Mouse (Mus musculus) hindbrain, embryonic 13.5 days (tissue): Measurements from ENCODE around the gene Atpaf1. TPM values are rescaled to one million over a fixed set of nuclear protein-coding genes. Genes with fewer than 3 reads are reported as not detected.

Experiments used
- ATAC-seq: fragments of 200-750 bp; cut with Nextera tagmentation; 2 replicates; pipeline ENCODE4 v1.8.0; 2017; ENCODE audit warnings: moderate TSS enrichment; ENCODE audit not compliant: low FRiP score
- H3K27ac ChIP-seq: fragments of 300-500 bp; sonication (generic); 2 replicates; pipeline ENCODE4 v1.5.1; 2015; ENCODE audit warnings: inconsistent platforms, mild to moderate bottlenecking, moderate library complexity
- H3K27me3 ChIP-seq: fragments of 300-500 bp; sonication (generic); 2 replicates; pipeline ENCODE4 v1.6.1; 2015; ENCODE audit warnings: mild to moderate bottlenecking, inconsistent platforms
- H3K36me3 ChIP-seq: fragments of 300-500 bp; sonication (generic); 2 replicates; pipeline ENCODE4 v1.6.1; 2015; ENCODE audit warnings: mild to moderate bottlenecking, inconsistent platforms
- H3K4me1 ChIP-seq: fragments of 300-500 bp; sonication (generic); replicated peaks from 2 replicates; pipeline ENCODE4 v1.6.1; 2015; ENCODE audit warnings: inconsistent platforms
- H3K4me2 ChIP-seq: fragments of 300-500 bp; sonication (generic); 2 replicates; pipeline ENCODE4 v1.6.1; 2015; ENCODE audit warnings: inconsistent platforms, mild to moderate bottlenecking, moderate library complexity
- H3K4me3 ChIP-seq: fragments of 300-500 bp; sonication (generic); 2 replicates; pipeline ENCODE4 v1.5.1; 2015; ENCODE audit warnings: mild to moderate bottlenecking, inconsistent platforms
- H3K9ac ChIP-seq: fragments of 300-500 bp; sonication (generic); 2 replicates; pipeline ENCODE4 v1.6.1; 2015; ENCODE audit warnings: mild to moderate bottlenecking, inconsistent platforms
- H3K9me3 ChIP-seq: fragments of 300-500 bp; sonication (generic); 2 replicates; pipeline ENCODE4 v1.6.1; 2016; ENCODE audit warnings: inconsistent platforms
- whole genome bisulfite sequencing: fragments of 180-500 bp; shearing (Covaris S2); methylation state at CpG from one replicate; pipeline ENCODE4 v1.1.7; 2015; 5-methylcytosine and 5-hydroxymethylcytosine counted together
- polyA plus RNA-seq: library from polyadenylated mRNA; unstranded; fragments of >200 nt; fragmentation: Nextera tagmentation; extraction: Ambion mirVana; gene quantifications from 2 replicates; pipeline ENCODE4 v1.2.1, GENCODE M21; 2015

The Atpaf1 gene
- polyA plus RNA-seq, 1 experiment from 2014 or later = 41.8 TPM

DNA sequence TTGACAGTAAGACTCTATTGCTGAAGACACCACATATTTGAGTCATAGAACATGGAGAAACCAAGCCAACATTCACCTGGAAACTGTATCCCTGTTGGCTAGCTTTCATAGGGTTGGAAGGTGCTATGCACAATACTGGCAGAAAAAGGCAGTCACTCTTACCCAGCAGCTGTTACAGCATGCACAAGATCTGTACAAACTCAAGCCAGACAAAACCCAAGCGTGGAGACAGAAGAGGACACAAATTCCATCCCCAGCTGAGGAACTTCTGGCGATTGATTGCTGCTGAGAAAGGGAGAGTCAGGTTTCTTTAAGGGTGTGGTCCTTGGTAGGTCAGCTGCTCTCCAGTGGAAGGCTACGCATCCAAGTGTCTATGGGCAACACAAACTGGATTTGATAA is 35.6 kb downstream of the Atpaf1 start:
- Histone ChIP-seq H3K36me3 (peaks cover 17% of the 10 kb centered on the region), H3K9me3 (no peaks in the 10 kb centered on the region), H3K27me3 (no peaks in the 10 kb centered on the region), H3K4me3 (no peak overlapping the region), H3K4me2 (no peak overlapping the region), H3K9ac (no peak overlapping the region), H3K27ac (no peak overlapping the region), H3K4me1 (no peaks in the 10 kb centered on the region)
- no peak for ATAC-seq
- WGBS = 88% methylated on average over 3 of the region's 3 CpGs

DNA sequence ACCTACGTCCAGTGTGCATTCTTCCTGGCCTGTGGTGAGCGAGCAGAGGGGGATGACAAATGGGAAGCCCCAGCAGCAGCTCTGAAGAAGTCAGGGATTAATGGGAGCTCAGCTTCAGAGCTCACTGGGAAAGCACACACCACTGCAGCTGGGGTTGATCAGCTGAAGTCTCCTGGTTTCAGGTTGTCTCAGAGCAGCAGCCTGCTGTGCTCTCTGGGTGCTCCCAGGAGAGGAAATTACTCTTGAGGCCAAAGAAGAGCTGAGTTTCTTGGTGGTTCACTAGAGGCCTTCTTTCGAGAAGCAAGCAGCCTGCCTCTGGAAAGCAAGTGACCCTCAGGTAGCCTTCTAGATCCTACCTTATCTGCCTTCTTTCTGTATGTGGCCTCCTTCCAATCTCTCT is 36.3 kb downstream of the Atpaf1 start:
- Histone ChIP-seq H3K4me3 (no peak overlapping the region), H3K4me1 (no peaks in the 10 kb centered on the region), H3K36me3 (peaks cover 10% of the 10 kb centered on the region), H3K9ac (no peak overlapping the region), H3K9me3 (no peaks in the 10 kb centered on the region), H3K4me2 (no peak overlapping the region), H3K27me3 (no peaks in the 10 kb centered on the region), H3K27ac (no peak overlapping the region)
- ATAC-seq = no peak
- 80% methylated on average over 3 of the region's 3 CpGs for WGBS

DNA sequence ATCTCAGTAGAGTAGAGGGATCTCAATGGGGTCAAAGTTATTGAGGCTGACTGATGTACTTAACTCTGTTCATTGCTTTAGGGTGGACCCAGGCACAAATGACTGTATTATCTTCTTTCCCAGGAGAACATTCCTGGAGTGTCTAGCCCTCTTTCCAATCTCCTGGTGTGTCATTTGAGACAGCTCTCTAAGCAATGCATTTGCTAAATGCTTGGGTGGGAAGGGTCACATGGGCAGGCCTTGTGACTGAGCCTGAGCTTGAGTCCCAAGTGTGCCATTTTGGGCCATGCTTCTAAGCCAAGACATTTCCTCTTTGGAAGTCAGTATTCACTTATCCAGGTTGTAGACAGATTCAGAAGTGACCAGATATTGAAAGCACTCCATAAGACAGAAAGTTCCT is 36.8 kb downstream of the Atpaf1 start:
- Histone ChIP-seq H3K27ac (no peak overlapping the region), H3K4me3 (no peak overlapping the region), H3K27me3 (no peaks in the 10 kb centered on the region; the same call in 1 of the 2 replicates), H3K9me3 (no peaks in the 10 kb centered on the region), H3K9ac (no peak overlapping the region), H3K4me1 (no peaks in the 10 kb centered on the region), H3K4me2 (no peak overlapping the region), H3K36me3 (peaks cover 5% of the 10 kb centered on the region; the same call in 1 of the 2 replicates)
- no peak for ATAC-seq

- peaks cover 5% of the 10 kb centered on the region for H3K27me3 ChIP-seq
- 80% methylated on average over 3 of the region's 3 CpGs for WGBS
Observed at GRCm38 (mm10) chr4:115821928-115822327, 37.3 kb downstream of the Atpaf1 start.

GRCm38 (mm10) chr4:115824178-115824577 is 39.6 kb downstream of the Atpaf1 start:
- no peak overlapping the region for H3K9ac ChIP-seq
- no peak overlapping the region for H3K4me2 ChIP-seq
- H3K9me3 ChIP-seq = no peaks in the 10 kb centered on the region
- H3K27me3 ChIP-seq = peaks cover 10% of the 10 kb centered on the region
- H3K27ac ChIP-seq = no peak overlapping the region
- 80% methylated on average over 2 of the region's 2 CpGs for WGBS
- peaks cover 4% of the 10 kb centered on the region; the same call in 1 of the 2 replicates for H3K36me3 ChIP-seq
- no peak for ATAC-seq
- H3K4me3 ChIP-seq = no peak overlapping the region
- H3K4me1 ChIP-seq = peaks cover 14% of the 10 kb centered on the region

More at GRCm38 (mm10) chr4:115821928-115822327, 37.3 kb downstream of the Atpaf1 start:
- Histone ChIP-seq H3K9ac (no peak overlapping the region), H3K4me1 (no peaks in the 10 kb centered on the region), H3K9me3 (no peaks in the 10 kb centered on the region), H3K36me3 (peaks cover 4% of the 10 kb centered on the region; the same call in 1 of the 2 replicates), H3K4me3 (no peak overlapping the region), H3K4me2 (no peak overlapping the region), H3K27ac (no peak overlapping the region)
- ATAC-seq = no peak

GRCm38 (mm10) chr4:115825271-115825670 is 40.7 kb downstream of the Atpaf1 start:
- no peaks in the 10 kb centered on the region for H3K9me3 ChIP-seq
- 88% methylated on average over 2 of the region's 2 CpGs for WGBS
- no peak overlapping the region for H3K4me2 ChIP-seq
- ATAC-seq = no peak
- H3K4me1 ChIP-seq = peaks cover 14% of the 10 kb centered on the region
- no peak overlapping the region for H3K9ac ChIP-seq
- peaks cover 4% of the 10 kb centered on the region; the same call in 1 of the 2 replicates for H3K36me3 ChIP-seq
- peaks cover 20% of the 10 kb centered on the region for H3K27me3 ChIP-seq
- H3K4me3 ChIP-seq = no peak overlapping the region
- H3K27ac ChIP-seq = no peak overlapping the region

GRCm38 (mm10) chr4:115827066-115827465 is 42.5 kb downstream of the Atpaf1 start:
- Histone ChIP-seq H3K9ac (no peak overlapping the region), H3K4me2 (peak overlapping the region; percentile 72), H3K4me1 (peaks cover 14% of the 10 kb centered on the region), H3K27ac (no peak overlapping the region), H3K4me3 (no peak overlapping the region), H3K9me3 (no peaks in the 10 kb centered on the region), H3K27me3 (peaks cover 28% of the 10 kb centered on the region), H3K36me3 (peaks cover 7% of the 10 kb centered on the region; the same call in 1 of the 2 replicates)
- 75% methylated on average over 3 of the region's 3 CpGs for WGBS
- ATAC-seq = no peak

GRCm38 (mm10) chr4:115827535-115827887 is 42.9 kb downstream of the Atpaf1 start:
- Histone ChIP-seq H3K4me3 (peak overlapping the region; percentile 79), H3K4me2 (peak overlapping the region; percentile 72), H3K27me3 (peaks cover 28% of the 10 kb centered on the region), H3K4me1 (peaks cover 14% of the 10 kb centered on the region), H3K9ac (peak overlapping the region; percentile 83), H3K36me3 (peaks cover 7% of the 10 kb centered on the region; the same call in 1 of the 2 replicates), H3K9me3 (no peaks in the 10 kb centered on the region), H3K27ac (peak overlapping the region; percentile 69)
- 2% methylated on average over 4 of the region's 4 CpGs for WGBS
- peak; percentile 22 for ATAC-seq

- under 1% methylated on average over 53 of the region's 57 CpGs for WGBS
- Histone ChIP-seq H3K9ac (peak within 1 kb of the TSS; percentile 83), H3K4me2 (peak within 1 kb of the TSS; percentile 72), H3K9me3 (no peaks in the 10 kb centered on the region), H3K27me3 (peaks cover 28% of the 10 kb centered on the region), H3K36me3 (peaks cover 3% of the 10 kb centered on the region; the same call in 1 of the 2 replicates), H3K27ac (peak within 1 kb of the TSS; percentile 69), H3K4me1 (peaks cover 14% of the 10 kb centered on the region), H3K4me3 (peak within 1 kb of the TSS; percentile 79)
- ATAC-seq = peak; percentile 89
Observed at GRCm38 (mm10) chr4:115827888-115828571, 43.4 kb downstream of the Atpaf1 start, which contains the start of gene Mob3c. TSS of gene Mob3c (plus strand) at chr4:115828092.

DNA sequence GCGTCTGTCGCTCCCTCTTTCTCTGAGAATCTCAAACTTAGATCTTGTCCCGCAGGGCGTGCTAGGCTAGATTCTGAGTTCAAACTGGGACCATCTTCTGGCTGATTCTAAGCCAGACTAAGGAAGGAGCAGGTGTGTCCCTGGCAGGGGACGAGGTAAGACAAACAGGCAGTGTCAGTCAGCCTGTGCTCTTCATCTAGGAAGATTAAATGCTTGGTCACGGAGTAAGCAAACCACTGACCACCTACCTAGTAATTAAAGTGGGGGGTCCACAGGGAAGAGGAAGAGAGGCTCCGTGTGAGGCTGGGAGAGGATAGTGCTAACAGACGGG is 43.9 kb downstream of the Atpaf1 start:
- peaks cover 3% of the 10 kb centered on the region; the same call in 1 of the 2 replicates for H3K36me3 ChIP-seq
- H3K4me2 ChIP-seq = peak overlapping the region; percentile 72
- H3K4me3 ChIP-seq = peak overlapping the region; percentile 79
- peak overlapping the region; percentile 83 for H3K9ac ChIP-seq
- peaks cover 28% of the 10 kb centered on the region for H3K27me3 ChIP-seq
- H3K27ac ChIP-seq = no peak overlapping the region
- 10% methylated on average over 8 of the region's 8 CpGs for WGBS
- no peaks in the 10 kb centered on the region for H3K9me3 ChIP-seq
- H3K4me1 ChIP-seq = peaks cover 14% of the 10 kb centered on the region
- peak; percentile 33; the same call in 1 of the 2 replicates for ATAC-seq

GRCm38 (mm10) chr4:115830491-115830890 is 45.9 kb downstream of the Atpaf1 start:
- no peak overlapping the region for H3K27ac ChIP-seq
- WGBS = 84% methylated on average over 5 of the region's 5 CpGs
- H3K9me3 ChIP-seq = no peaks in the 10 kb centered on the region
- no peak overlapping the region for H3K4me3 ChIP-seq
- peaks cover 14% of the 10 kb centered on the region for H3K4me1 ChIP-seq
- H3K36me3 ChIP-seq = peaks cover 6% of the 10 kb centered on the region; the same call in 1 of the 2 replicates
- H3K27me3 ChIP-seq = peaks cover 28% of the 10 kb centered on the region
- H3K4me2 ChIP-seq = no peak overlapping the region
- no peak for ATAC-seq
- 0 out of 2 replicates have a peak overlapping the region, but pooled peaks have one; percentile 29 for H3K9ac ChIP-seq

DNA sequence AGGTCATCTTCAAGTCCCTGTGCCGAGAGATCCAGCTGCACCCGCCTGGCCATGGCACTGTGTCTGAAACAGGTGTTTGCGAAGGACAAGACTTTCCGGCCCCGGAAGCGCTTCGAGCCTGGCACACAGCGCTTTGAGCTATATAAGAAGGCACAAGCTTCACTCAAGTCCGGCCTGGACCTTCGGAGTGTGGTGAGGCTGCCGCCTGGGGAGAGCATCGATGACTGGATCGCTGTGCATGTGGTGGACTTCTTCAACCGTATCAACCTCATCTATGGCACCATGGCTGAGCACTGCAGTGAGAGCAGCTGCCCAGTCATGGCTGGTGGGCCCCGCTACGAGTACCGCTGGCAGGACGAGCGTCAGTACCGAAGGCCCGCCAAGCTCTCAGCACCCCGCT is 46.6 kb downstream of the Atpaf1 start:
- ATAC-seq = no peak
- WGBS = 93% methylated on average over 22 of the region's 22 CpGs
- peaks cover 14% of the 10 kb centered on the region for H3K4me1 ChIP-seq
- H3K27ac ChIP-seq = no peak overlapping the region
- H3K9ac ChIP-seq = no peak overlapping the region
- H3K36me3 ChIP-seq = peaks cover 6% of the 10 kb centered on the region; the same call in 1 of the 2 replicates
- no peaks in the 10 kb centered on the region for H3K9me3 ChIP-seq
- H3K4me2 ChIP-seq = no peak overlapping the region
- H3K27me3 ChIP-seq = peaks cover 28% of the 10 kb centered on the region
- H3K4me3 ChIP-seq = no peak overlapping the region

DNA sequence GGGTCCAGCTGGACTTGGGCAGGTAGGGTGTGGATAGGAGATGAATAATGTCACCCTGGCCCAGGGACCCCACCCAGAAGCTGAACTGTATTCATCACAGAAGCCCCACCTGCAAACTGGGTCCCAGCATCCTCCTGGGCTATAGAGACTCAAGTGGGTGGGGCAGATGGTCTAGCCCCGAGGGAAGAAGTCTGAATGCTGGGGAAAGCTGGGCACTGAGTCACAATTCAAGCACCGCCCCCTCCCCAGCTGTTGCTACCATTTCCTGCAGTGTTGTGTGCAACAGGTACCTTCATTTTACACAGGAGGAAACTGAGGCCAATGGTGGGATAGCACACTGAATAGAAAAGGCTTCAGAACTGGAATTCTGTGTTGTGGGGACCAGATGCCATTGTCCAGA is 47.4 kb downstream of the Atpaf1 start:
- no peak overlapping the region for H3K4me3 ChIP-seq
- H3K36me3 ChIP-seq = peaks cover 6% of the 10 kb centered on the region; the same call in 1 of the 2 replicates
- peaks cover 22% of the 10 kb centered on the region; the same call in 1 of the 2 replicates for H3K27me3 ChIP-seq
- peaks cover 14% of the 10 kb centered on the region for H3K4me1 ChIP-seq
- no peak overlapping the region for H3K4me2 ChIP-seq
- no peak overlapping the region for H3K9ac ChIP-seq
- ATAC-seq = no peak
- no peak overlapping the region for H3K27ac ChIP-seq
- WGBS = 67% methylated on average over 2 of the region's 2 CpGs
- no peaks in the 10 kb centered on the region for H3K9me3 ChIP-seq
